Comparison of ENCODE assay signal across 8 mouse cellular contexts in the genomic region with DNA sequence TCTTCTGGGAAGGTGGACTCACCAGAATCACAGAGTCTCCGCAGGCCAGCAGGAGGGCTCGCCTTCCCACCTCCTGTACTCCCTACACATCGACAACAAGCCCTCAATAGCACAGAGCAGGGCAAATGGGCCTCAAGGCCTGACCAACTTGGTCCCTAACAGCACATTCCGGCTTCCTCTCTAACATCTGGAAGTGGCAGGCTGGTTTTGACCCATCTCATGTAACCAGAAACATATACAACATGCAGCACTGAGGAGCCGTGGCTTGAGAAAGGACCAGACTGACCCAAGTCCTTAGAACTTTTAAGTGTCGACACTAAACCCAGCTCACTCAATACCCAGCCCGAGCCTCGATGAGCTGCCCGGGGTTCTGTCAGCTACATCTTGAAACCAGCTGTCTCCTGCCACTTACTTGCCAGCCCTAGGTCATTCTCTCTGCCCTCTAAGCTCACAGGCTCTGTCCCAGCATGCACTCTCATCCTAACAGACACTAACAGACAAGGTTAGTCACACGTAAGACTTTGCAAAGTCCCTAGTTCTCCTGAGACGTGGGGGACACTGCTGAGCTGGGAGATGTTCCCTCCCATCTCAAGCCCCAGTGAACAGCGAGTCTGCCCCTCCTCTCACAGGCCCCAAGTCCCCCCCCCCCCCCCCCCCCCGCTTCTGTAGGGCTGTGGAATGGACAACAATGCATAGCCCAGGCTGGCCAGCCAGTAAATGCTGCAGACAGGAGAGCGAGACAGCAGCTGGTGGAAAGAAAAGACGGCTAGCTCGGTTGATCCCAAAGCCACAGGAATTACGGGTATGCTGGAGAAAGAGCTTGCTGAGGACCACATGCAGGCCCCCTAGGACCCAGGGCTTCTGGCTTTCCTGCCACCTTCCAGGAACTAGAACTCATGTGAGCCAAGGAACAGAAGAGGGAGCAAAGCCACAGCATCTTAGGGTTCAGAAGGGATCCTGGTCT. TPM values are rescaled to one million over a fixed set of nuclear protein-coding genes. Genes with fewer than 3 reads are reported as not detected.
DNase-seq lines count a peak whose midpoint lies in the region; ATAC-seq and TF ChIP-seq lines count a peak whose summit lies in the region.

No protein-coding gene starts in this region.

- H3K4me2 ChIP-seq in lung, postnatal 0 days (replicated peaks; ENCODE audit: low read depth, low read length): peak overlapping the region; percentile 25; the same call in 1 of the 2 replicates
- peak overlapping the region; percentile 30 for H3K4me2 ChIP-seq in embryonic facial prominence, embryonic 14.5 days (ENCODE audit: low read depth, low read length)
- peak overlapping the region; percentile 16 for H3K4me2 ChIP-seq in limb, embryonic 11.5 days (ENCODE audit: low read depth, severe bottlenecking)
- peak overlapping the region; percentile 33 for H3K4me2 ChIP-seq in stomach, embryonic 14.5 days (replicated peaks; ENCODE audit: low read depth, low read length)

- DNase-seq in lung, postnatal 0 days (ENCODE audit: low spot score): no peak
- no peak for DNase-seq in lung, postnatal 25 days (ENCODE audit: low spot score)
- DNase-seq in embryonic facial prominence, embryonic 14.5 days (ENCODE audit: low spot score): peak; percentile 86
- DNase-seq in limb, embryonic 11.5 days (ENCODE audit: low spot score): no peak
- no peak for DNase-seq in cerebellum, adult 11 months
- no peak for DNase-seq in left cerebral cortex, adult 8-10 months (ENCODE audit: low spot score in 2 of 2)
- DNase-seq in thymus, adult 2 months: no peak

- WGBS in lung, postnatal 0 days: 20% methylated on average over 17 of the region's 17 CpGs
- WGBS in embryonic facial prominence, embryonic 14.5 days: 6% methylated on average over 16 of the region's 17 CpGs
- WGBS in limb, embryonic 11.5 days: 14% methylated on average over 16 of the region's 17 CpGs
- WGBS in stomach, embryonic 14.5 days: 12% methylated on average over 16 of the region's 17 CpGs
- 86% methylated on average over 17 of the region's 17 CpGs for WGBS in thymus, adult 2 months

- H3K27ac ChIP-seq in lung, postnatal 0 days (ENCODE audit: low read length): peak overlapping the region; percentile 95
- H3K27ac ChIP-seq in embryonic facial prominence, embryonic 14.5 days (replicated peaks; ENCODE audit: low read depth, low read length): peak overlapping the region; percentile 92
- peak overlapping the region; percentile 92 for H3K27ac ChIP-seq in limb, embryonic 11.5 days (replicated peaks; ENCODE audit: low read depth, low read length)
- H3K27ac ChIP-seq in stomach, embryonic 14.5 days (ENCODE audit: low read length): peak overlapping the region; percentile 99
- H3K27ac ChIP-seq in thymus, adult 2 months (ENCODE audit: control insufficient read depth, insufficient read depth, low read length): no peak overlapping the region

- no peak overlapping the region for H3K9ac ChIP-seq in lung, postnatal 0 days (replicated peaks; ENCODE audit: low read depth)
- H3K9ac ChIP-seq in embryonic facial prominence, embryonic 14.5 days (ENCODE audit: low read depth, low read length): peak overlapping the region; percentile 7
- peak overlapping the region; percentile 18; the same call in 1 of the 2 replicates for H3K9ac ChIP-seq in limb, embryonic 11.5 days (ENCODE audit: low read length)
- no peak overlapping the region for H3K9ac ChIP-seq in stomach, embryonic 14.5 days (replicated peaks; ENCODE audit: low read depth, low read length)

- no peak overlapping the region for H3K4me3 ChIP-seq in lung, postnatal 0 days (ENCODE audit: low read depth, low read length)
- H3K4me3 ChIP-seq in embryonic facial prominence, embryonic 14.5 days (ENCODE audit: low read depth, low read length): no peak overlapping the region
- H3K4me3 ChIP-seq in limb, embryonic 11.5 days (ENCODE audit: low read depth, low read length): no peak overlapping the region
- H3K4me3 ChIP-seq in stomach, embryonic 14.5 days (ENCODE audit: low read depth, low read length): no peak overlapping the region
- H3K4me3 ChIP-seq in thymus, adult 2 months (ENCODE audit: control insufficient read depth, insufficient read depth, low read length): no peak overlapping the region

- no peaks in the 10 kb centered on the region for H3K36me3 ChIP-seq in lung, postnatal 0 days (ENCODE audit: insufficient read depth, low read length)
- no peaks in the 10 kb centered on the region for H3K36me3 ChIP-seq in embryonic facial prominence, embryonic 14.5 days (ENCODE audit: control insufficient read depth, insufficient read depth, low read length)
- H3K36me3 ChIP-seq in limb, embryonic 11.5 days (ENCODE audit: control insufficient read depth, insufficient read depth, low read length): 0 out of 2 replicates have a peak, but pooled peaks cover 2% of the 10 kb centered on the region
- H3K36me3 ChIP-seq in stomach, embryonic 14.5 days (ENCODE audit: control insufficient read depth, insufficient read depth, low read length): no peaks in the 10 kb centered on the region
- no peaks in the 10 kb centered on the region for H3K36me3 ChIP-seq in thymus, adult 2 months (ENCODE audit: control insufficient read depth, insufficient read depth, low read length)

- TF ChIP-seq CTCF in lung, postnatal 0 days (IDR thresholded peaks at IDR 0.05): peak; percentile 10; the same call in 1 of the 2 replicates
- no peak for TF ChIP-seq CTCF in thymus, adult 2 months (IDR thresholded peaks at IDR 0.05; ENCODE audit: borderline replicate concordance, control insufficient read depth, extremely low read depth, insufficient read depth, low read length, poor library complexity)

- no peaks in the 10 kb centered on the region for H3K27me3 ChIP-seq in lung, postnatal 0 days (replicated peaks; ENCODE audit: insufficient read depth, low read length)
- no peaks in the 10 kb centered on the region for H3K27me3 ChIP-seq in embryonic facial prominence, embryonic 14.5 days (replicated peaks; ENCODE audit: control insufficient read depth, insufficient read depth, low read length)
- no peaks in the 10 kb centered on the region for H3K27me3 ChIP-seq in limb, embryonic 11.5 days (ENCODE audit: control insufficient read depth, insufficient read depth, low read length)
- H3K27me3 ChIP-seq in stomach, embryonic 14.5 days (ENCODE audit: control insufficient read depth, insufficient read depth, low read length): no peaks in the 10 kb centered on the region
- no peaks in the 10 kb centered on the region for H3K27me3 ChIP-seq in thymus, adult 2 months (ENCODE audit: control insufficient read depth, insufficient read depth, low read length)

- ATAC-seq in lung, postnatal 0 days: peak; percentile 0; the same call in 1 of the 2 replicates
- ATAC-seq in embryonic facial prominence, embryonic 14.5 days (ENCODE audit: low read depth): peak; percentile 19; the same call in 1 of the 2 replicates
- peak; percentile 45; the same call in 1 of the 2 replicates for ATAC-seq in limb, embryonic 11.5 days (ENCODE audit: insufficient number of reproducible peaks, low FRiP score, low TSS enrichment, low read depth)
- no peak; the same call in 1 of the 2 replicates for ATAC-seq in stomach, embryonic 14.5 days (ENCODE audit: insufficient number of reproducible peaks, insufficient read depth, low FRiP score, low read depth)

- peaks cover 77% of the 10 kb centered on the region for H3K4me1 ChIP-seq in lung, postnatal 0 days (ENCODE audit: insufficient read depth, low read depth, low read length)
- peaks cover 93% of the 10 kb centered on the region for H3K4me1 ChIP-seq in embryonic facial prominence, embryonic 14.5 days (ENCODE audit: control insufficient read depth, insufficient read depth, low read length)
- peaks cover 78% of the 10 kb centered on the region for H3K4me1 ChIP-seq in limb, embryonic 11.5 days (ENCODE audit: control insufficient read depth, insufficient read depth, low read length)
- peaks cover 81% of the 10 kb centered on the region for H3K4me1 ChIP-seq in stomach, embryonic 14.5 days (ENCODE audit: control insufficient read depth, insufficient read depth, low read length)
- H3K4me1 ChIP-seq in thymus, adult 2 months (replicated peaks; ENCODE audit: control insufficient read depth, insufficient read depth, low read length): peaks cover 74% of the 10 kb centered on the region

- no peak for TF ChIP-seq EP300 in lung, postnatal 0 days (IDR thresholded peaks at IDR 0.05)

- H3K9me3 ChIP-seq in lung, postnatal 0 days (ENCODE audit: low read length): no peaks in the 10 kb centered on the region
- H3K9me3 ChIP-seq in embryonic facial prominence, embryonic 14.5 days (ENCODE audit: control insufficient read depth, low read length): no peaks in the 10 kb centered on the region
- H3K9me3 ChIP-seq in limb, embryonic 11.5 days (ENCODE audit: control insufficient read depth, low read length): no peaks in the 10 kb centered on the region
- no peaks in the 10 kb centered on the region for H3K9me3 ChIP-seq in stomach, embryonic 14.5 days (ENCODE audit: control insufficient read depth, low read depth, low read length)

- TF ChIP-seq POLR2A in thymus, adult 2 months (IDR thresholded peaks at IDR 0.05; ENCODE audit: control insufficient read depth, extremely low read depth, insufficient read depth, low read length, poor library complexity): no peak

RNA-seq across cellular contexts. Expression of gene Ski, which starts 48.3 kb away (rescaled TPM):
- polyA plus RNA-seq in lung, postnatal 0 days (2015; fragmentation: Nextera tagmentation; extraction: Ambion mirVana): 22.6 and 23.2 TPM in 2 replicates
- polyA plus RNA-seq in embryonic facial prominence, embryonic 14.5 days (2014; fragmentation: Nextera tagmentation; extraction: Ambion mirVana): 34.1 and 34.9 TPM in 2 replicates
- 17.7 and 17.8 TPM in 2 replicates for polyA plus RNA-seq in limb, embryonic 11.5 days (2014; fragmentation: Nextera tagmentation; extraction: Ambion mirVana)
- 29.6 and 32.0 TPM in 2 replicates for polyA plus RNA-seq in stomach, embryonic 14.5 days (2014; fragmentation: Nextera tagmentation; extraction: Ambion mirVana)
- total RNA-seq in left cerebral cortex, adult 8-10 months (2022): 100 to 1,000 TPM; 118 to 126 (median 121) TPM
- polyA plus RNA-seq in thymus, adult 2 months (2012; rRNA removed): 70.5 and 79.5 TPM in 2 replicates

Comparison
In these comparisons a context has a peak if more than half of its experiments do, and no peak if none do; other contexts are left out.
1. H3K9ac ChIP-seq: peak in embryonic facial prominence, embryonic 14.5 days (single experiment) and limb, embryonic 11.5 days (single experiment); none in lung, postnatal 0 days (single experiment) and stomach, embryonic 14.5 days (single experiment).
2. Peak in every context shown above with its lines, with median percentiles within 50 percentile points of each other: H3K4me2 ChIP-seq.